Mouse (Mus musculus): ENCODE measurements around the gene Pdia4.

DNA sequence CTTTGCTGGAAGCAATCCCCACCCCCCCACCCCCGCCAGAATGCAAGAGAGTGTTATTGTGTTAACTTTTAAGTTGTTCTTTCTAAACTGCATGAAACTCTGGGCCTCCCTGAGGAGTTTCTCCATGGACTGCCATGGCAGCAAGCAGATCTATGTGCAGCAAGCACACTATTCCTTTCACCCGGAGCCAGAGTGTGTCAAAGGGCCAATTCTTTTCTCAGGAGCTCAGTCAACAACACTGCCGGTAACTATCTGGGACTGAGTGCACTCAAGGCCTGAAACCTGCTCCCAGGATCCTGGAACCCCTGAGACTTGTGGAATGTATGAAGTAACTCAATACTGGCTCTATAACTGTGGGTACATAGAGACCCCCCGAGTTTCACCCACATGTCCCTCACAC, 4.2 kb downstream of the Pdia4 start:
- TF ChIP-seq POLR2A (IDR thresholded peaks at IDR 0.05; ENCODE audit: low read depth, low read length): no peak
- no peak for TF ChIP-seq CTCF (IDR thresholded peaks at IDR 0.05; ENCODE audit: extremely low read depth, insufficient read depth, insufficient read length, insufficient replicate concordance)

Data from spleen, adult 2 months (tissue).